Mouse (Mus musculus): ENCODE measurements around the gene Plg. TPM values are rescaled to one million over a fixed set of nuclear protein-coding genes. Genes with fewer than 3 reads are reported as not detected.

Plg gene
- polyA plus RNA-seq, 1 experiment from 2014 or later: 0.13 TPM

DNA sequence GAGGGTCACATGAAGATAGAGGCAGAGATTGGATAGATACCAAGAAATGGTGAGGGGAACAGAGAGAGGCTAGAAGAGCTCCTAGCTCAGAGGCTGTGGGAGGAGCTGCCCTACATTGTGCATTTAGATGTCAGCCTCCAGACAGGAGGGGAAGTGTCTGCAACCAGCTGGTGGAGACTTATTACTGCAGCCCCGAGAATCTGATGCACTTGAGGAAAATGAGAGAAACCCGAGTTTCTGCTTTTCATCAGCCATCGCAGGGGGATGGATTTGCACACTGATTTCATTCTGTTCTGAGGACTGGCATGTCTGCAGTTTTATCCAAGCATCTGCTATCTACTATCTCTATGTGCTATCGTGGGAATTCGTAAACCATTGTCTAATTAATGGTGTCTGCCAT lies 53.3 kb downstream of the Plg start:
- 51% methylated on average over 5 of the region's 5 CpGs for WGBS
- 0 out of 2 replicates have a peak, but pooled peaks have one; percentile 3 for TF ChIP-seq CTCF (IDR thresholded peaks at IDR 0.05; ENCODE audit: low read depth)
- no peak overlapping the region for H3K9ac ChIP-seq (ENCODE audit: low read depth, low read length)
- no peak overlapping the region for H3K27ac ChIP-seq (ENCODE audit: low read depth, low read length)
- no peaks in the 10 kb centered on the region for H3K4me1 ChIP-seq (replicated peaks; ENCODE audit: control insufficient read depth, insufficient read depth, low read length)
- H3K4me3 ChIP-seq (ENCODE audit: low read depth, low read length): no peak overlapping the region
- H3K4me2 ChIP-seq (replicated peaks; ENCODE audit: low read depth): no peak overlapping the region
- H3K27me3 ChIP-seq (replicated peaks; ENCODE audit: control insufficient read depth, insufficient read depth, low read length): no peaks in the 10 kb centered on the region
- no peaks in the 10 kb centered on the region for H3K36me3 ChIP-seq (ENCODE audit: control insufficient read depth, insufficient read depth)
- no peaks in the 10 kb centered on the region for H3K9me3 ChIP-seq (ENCODE audit: control insufficient read depth)
- ATAC-seq: no peak

DNA sequence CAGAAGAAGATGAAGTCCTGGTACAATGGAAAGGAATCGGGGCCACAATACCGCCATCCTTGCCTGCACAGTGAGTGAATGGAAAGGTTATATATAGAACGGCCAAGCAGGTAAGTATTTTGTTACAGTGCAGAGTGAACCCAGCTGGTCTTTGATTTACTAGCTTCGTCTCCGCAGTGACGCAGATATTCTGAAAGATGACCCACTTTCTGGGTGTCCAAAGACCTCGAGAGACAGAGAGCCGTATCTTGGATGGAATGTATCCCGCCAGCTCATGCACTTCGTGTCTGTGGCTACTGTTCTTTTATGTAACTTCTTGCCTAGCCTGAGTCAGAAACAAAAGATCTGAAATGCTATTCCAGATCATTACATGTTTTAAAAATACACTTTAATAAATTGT lies 59.4 kb downstream of the Plg start:
- Histone ChIP-seq H3K4me1 (replicated peaks; ENCODE audit: control insufficient read depth, insufficient read depth, low read length) (no peaks in the 10 kb centered on the region), H3K36me3 (ENCODE audit: control insufficient read depth, insufficient read depth) (no peaks in the 10 kb centered on the region), H3K9me3 (ENCODE audit: control insufficient read depth) (no peaks in the 10 kb centered on the region), H3K4me2 (replicated peaks; ENCODE audit: low read depth) (no peak overlapping the region), H3K4me3 (ENCODE audit: low read depth, low read length) (no peak overlapping the region), H3K27me3 (replicated peaks; ENCODE audit: control insufficient read depth, insufficient read depth, low read length) (no peaks in the 10 kb centered on the region), H3K9ac (ENCODE audit: low read depth, low read length) (no peak overlapping the region), H3K27ac (ENCODE audit: low read depth, low read length) (no peak overlapping the region)
- ATAC-seq: no peak
- 81% methylated on average over 10 of the region's 10 CpGs for WGBS
- no peak for TF ChIP-seq CTCF (IDR thresholded peaks at IDR 0.05; ENCODE audit: low read depth)

DNA sequence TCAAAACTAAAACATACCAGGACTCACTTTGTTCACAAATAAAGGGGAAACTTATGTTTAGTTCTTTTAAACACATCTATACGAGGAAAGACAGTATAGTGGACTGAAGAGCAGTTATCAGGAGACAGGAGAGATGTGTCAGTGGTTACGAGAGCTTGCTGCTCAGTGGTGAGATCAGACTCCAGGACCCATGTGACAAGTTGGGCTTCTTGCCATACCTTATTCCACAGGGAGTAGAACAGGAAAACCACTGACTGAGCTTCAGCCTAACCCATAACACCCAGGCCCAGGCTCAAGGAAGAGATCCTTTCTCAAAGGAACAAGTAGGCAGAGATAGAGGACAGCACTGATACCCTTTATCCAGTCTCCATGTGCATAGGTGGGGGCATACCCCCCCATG lies 66.2 kb downstream of the Plg start:
- Histone ChIP-seq H3K9me3 (ENCODE audit: control insufficient read depth) (no peaks in the 10 kb centered on the region), H3K4me2 (replicated peaks; ENCODE audit: low read depth) (no peak overlapping the region), H3K36me3 (ENCODE audit: control insufficient read depth, insufficient read depth) (no peaks in the 10 kb centered on the region), H3K9ac (ENCODE audit: low read depth, low read length) (no peak overlapping the region), H3K27ac (ENCODE audit: low read depth, low read length) (no peak overlapping the region), H3K4me1 (replicated peaks; ENCODE audit: control insufficient read depth, insufficient read depth, low read length) (no peaks in the 10 kb centered on the region), H3K4me3 (ENCODE audit: low read depth, low read length) (no peak overlapping the region), H3K27me3 (replicated peaks; ENCODE audit: control insufficient read depth, insufficient read depth, low read length) (no peaks in the 10 kb centered on the region)
- no peak for TF ChIP-seq CTCF (IDR thresholded peaks at IDR 0.05; ENCODE audit: low read depth)
- no peak for ATAC-seq
- 62% methylated on average over 2 of the region's 2 CpGs for WGBS

DNA sequence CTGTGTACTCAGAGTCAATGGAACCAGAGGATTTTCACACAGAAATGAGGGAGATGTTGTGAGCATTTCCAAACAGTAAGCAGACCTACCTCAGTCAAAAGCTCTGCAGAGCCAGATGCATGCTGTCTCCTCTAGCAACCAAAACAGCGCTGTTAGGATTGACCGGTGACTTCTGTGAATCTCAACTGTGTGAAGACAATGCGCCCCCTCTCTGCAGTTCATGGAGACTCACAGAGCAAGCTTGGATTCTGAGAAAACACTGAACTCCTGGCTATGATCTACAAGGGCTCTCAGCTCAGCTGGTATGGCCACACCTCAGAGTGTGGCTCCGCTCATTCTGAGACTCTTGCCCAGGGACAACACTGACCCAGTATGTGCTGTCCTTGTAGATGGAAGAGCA lies 72.8 kb downstream of the Plg start:
- 47% methylated on average over 4 of the region's 4 CpGs for WGBS
- Histone ChIP-seq H3K27ac (ENCODE audit: low read depth, low read length) (no peak overlapping the region), H3K36me3 (ENCODE audit: control insufficient read depth, insufficient read depth) (no peaks in the 10 kb centered on the region), H3K4me3 (ENCODE audit: low read depth, low read length) (no peak overlapping the region), H3K4me2 (replicated peaks; ENCODE audit: low read depth) (no peak overlapping the region), H3K9ac (ENCODE audit: low read depth, low read length) (no peak overlapping the region), H3K4me1 (replicated peaks; ENCODE audit: control insufficient read depth, insufficient read depth, low read length) (no peaks in the 10 kb centered on the region), H3K9me3 (ENCODE audit: control insufficient read depth) (no peaks in the 10 kb centered on the region), H3K27me3 (replicated peaks; ENCODE audit: control insufficient read depth, insufficient read depth, low read length) (no peaks in the 10 kb centered on the region)
- TF ChIP-seq CTCF (IDR thresholded peaks at IDR 0.05; ENCODE audit: low read depth): peak; percentile 72
- no peak for ATAC-seq

DNA sequence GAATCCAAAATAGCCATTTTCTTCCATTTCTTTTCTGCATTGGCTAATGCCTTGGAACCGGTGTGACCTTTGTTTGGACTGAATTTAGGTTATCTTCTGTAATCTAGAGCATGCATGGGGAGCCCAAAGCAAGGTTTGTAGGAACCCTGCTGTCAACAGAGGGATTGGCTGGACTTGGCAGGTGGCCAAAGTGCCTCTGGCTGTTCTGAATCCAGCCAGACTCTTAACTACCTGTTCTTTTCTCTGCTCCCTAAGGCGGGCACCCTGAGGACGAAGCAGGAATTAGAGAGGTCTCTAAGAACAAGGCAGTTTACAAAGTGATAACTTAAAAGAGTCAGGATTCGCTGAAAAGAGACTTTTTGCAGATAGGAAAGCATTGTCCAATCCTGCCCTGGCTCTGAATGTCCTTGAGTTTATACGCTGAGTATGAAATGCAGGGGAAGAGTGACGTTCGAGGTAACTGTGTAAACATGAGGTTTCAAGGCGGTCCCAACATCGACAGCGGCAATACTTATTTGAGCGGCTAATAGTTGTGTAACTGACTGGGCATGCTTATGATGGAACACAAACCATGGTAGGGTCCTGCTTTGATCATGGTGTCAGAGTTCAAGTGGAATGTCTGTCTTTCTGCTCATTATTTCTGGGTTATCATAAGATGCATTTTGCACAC lies 74.6 kb downstream of the Plg start:
- ATAC-seq: no peak
- H3K27ac ChIP-seq (ENCODE audit: low read depth, low read length): no peak overlapping the region
- H3K9me3 ChIP-seq (ENCODE audit: control insufficient read depth): no peaks in the 10 kb centered on the region
- no peaks in the 10 kb centered on the region for H3K36me3 ChIP-seq (ENCODE audit: control insufficient read depth, insufficient read depth)
- no peaks in the 10 kb centered on the region for H3K4me1 ChIP-seq (replicated peaks; ENCODE audit: control insufficient read depth, insufficient read depth, low read length)
- no peaks in the 10 kb centered on the region for H3K27me3 ChIP-seq (replicated peaks; ENCODE audit: control insufficient read depth, insufficient read depth, low read length)
- no peak overlapping the region for H3K9ac ChIP-seq (ENCODE audit: low read depth, low read length)
- H3K4me3 ChIP-seq (ENCODE audit: low read depth, low read length): no peak overlapping the region
- no peak for TF ChIP-seq CTCF (IDR thresholded peaks at IDR 0.05; ENCODE audit: low read depth)
- WGBS: 35% methylated on average over 11 of the region's 11 CpGs
- no peak overlapping the region for H3K4me2 ChIP-seq (replicated peaks; ENCODE audit: low read depth)

DNA sequence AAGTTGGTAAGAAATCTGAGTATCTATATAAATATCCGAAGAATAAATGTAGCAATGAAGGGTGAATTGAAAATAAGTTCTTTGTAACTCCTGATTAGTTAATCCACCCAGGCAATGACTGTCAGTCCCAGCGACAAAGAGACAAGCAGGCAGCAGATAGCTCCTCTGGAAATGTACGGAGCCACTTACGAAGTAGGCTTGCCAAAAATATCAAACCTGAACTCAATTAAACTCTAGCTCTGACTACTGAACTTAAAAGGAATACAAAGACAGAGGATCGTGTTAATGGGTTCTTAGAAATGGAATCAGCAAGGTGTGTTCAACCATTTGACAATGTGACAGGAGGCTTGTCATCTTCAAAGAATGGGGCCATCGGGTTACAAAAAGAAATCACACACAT lies 75.3 kb downstream of the Plg start:
- no peaks in the 10 kb centered on the region for H3K9me3 ChIP-seq (ENCODE audit: control insufficient read depth)
- H3K4me2 ChIP-seq (replicated peaks; ENCODE audit: low read depth): no peak overlapping the region
- no peak overlapping the region for H3K4me3 ChIP-seq (ENCODE audit: low read depth, low read length)
- H3K9ac ChIP-seq (ENCODE audit: low read depth, low read length): no peak overlapping the region
- no peak overlapping the region for H3K27ac ChIP-seq (ENCODE audit: low read depth, low read length)
- no peaks in the 10 kb centered on the region for H3K27me3 ChIP-seq (replicated peaks; ENCODE audit: control insufficient read depth, insufficient read depth, low read length)
- 89% methylated on average over 6 of the region's 6 CpGs for WGBS
- H3K4me1 ChIP-seq (replicated peaks; ENCODE audit: control insufficient read depth, insufficient read depth, low read length): no peaks in the 10 kb centered on the region
- ATAC-seq: no peak
- no peaks in the 10 kb centered on the region for H3K36me3 ChIP-seq (ENCODE audit: control insufficient read depth, insufficient read depth)
- no peak for TF ChIP-seq CTCF (IDR thresholded peaks at IDR 0.05; ENCODE audit: low read depth)

Data from intestine, postnatal 0 days (tissue).